Mouse (Mus musculus) activated CD4-positive, CD25-positive, alpha-beta regulatory T cell, adult 9 weeks (primary cell): Measurements from ENCODE around the gene Fam83g. TPM values are rescaled to one million over a fixed set of nuclear protein-coding genes. Genes with fewer than 3 reads are reported as not detected.

Experiments
- polyA plus RNA-seq: library from polyadenylated mRNA; unstranded; fragments of 100-300 nt; shearing (Covaris generic); gene quantifications from one replicate; pipeline ENCODE4 v1.2.1, GENCODE M21; 2017

Gene Fam83g
- 3.7 TPM for polyA plus RNA-seq

GRCm38 (mm10) chr11:61683907-61684731 lies at the start of gene Fam83g:
Gene Fam83g (plus strand): TSS chr11:61684091.

DNA sequence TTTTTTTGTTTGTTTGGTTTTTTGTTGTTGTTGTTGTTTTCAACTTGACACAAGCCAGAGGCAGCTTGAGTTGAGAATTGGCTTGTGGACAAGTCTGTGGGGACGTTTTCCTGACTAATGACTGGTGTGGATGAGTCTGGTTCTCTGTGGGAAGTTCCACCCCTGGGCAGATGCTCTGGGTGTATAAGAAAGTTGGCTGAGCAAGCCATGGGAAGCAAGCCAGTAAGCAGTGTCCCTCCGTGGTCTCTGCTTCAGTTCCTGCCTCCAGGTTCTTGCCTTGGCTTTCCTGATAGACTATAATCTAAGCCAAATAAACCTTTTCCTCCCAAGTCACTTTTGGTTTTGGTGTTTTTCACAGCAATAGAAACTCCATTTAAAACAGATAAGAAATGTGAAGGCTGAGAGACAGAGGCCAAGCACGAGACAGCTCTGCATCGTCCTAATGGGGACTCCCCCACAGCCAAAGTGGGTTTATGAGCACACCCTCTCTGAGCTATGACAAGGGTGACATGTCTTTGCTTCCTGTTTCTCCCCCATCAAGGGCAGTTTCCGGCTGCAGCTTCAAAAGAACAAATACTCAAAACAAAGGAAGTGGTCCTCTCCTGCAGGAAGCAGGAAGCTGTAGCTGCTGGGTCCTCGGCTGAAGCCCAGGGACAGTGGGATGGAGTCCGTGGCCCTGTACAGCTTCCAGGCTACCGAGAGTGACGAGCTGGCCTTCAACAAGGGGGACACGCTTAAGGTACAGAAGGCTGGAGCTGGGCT lies 31.0 kb upstream of the Fam83g start, which contains the start of gene Grap:
Gene Grap (plus strand): TSS at position 580 of the 762 bp plus-strand sequence.

DNA sequence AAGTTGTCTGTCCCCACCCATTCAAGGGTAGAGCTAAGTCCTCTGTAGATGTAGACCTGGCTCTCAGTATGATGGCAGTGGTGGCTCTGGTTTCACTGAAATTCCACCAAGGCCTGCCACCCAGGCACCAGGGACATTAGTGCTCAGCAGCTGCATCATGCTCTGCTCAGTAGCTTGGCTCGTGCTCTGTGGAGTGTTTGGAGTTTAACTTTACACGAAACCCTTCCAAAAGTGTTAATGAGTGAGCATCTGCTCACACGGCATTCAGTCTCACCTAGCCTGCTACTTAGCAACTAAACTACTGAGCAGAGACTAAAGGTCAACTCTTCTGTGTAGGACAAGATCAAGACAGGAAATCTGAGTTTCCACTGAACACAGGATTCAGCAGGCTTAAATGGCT lies 36.7 kb downstream of the Fam83g start, which contains the start of gene Slc5a10:
Gene Slc5a10 (minus strand): TSS at position 191 of the 400 bp plus-strand sequence.

Other genes starting within 250 kb of the Fam83g start
- not detected for gene Rnf112, start 230.0 kb upstream of the Fam83g start, polyA plus RNA-seq
- gene Mfap4, start 198.7 kb upstream of the Fam83g start, polyA plus RNA-seq: not detected
- gene Mapk7, start 189.7 kb upstream of the Fam83g start, polyA plus RNA-seq: 32.9 TPM
- 5.5 TPM for gene B9d1, start 178.9 kb upstream of the Fam83g start, polyA plus RNA-seq
- 0.42 TPM for gene Epn2, start 104.4 kb upstream of the Fam83g start, polyA plus RNA-seq
- gene Grap, start 30.8 kb upstream of the Fam83g start, polyA plus RNA-seq: 440 TPM
- gene Slc5a10, start 36.7 kb downstream of the Fam83g start, polyA plus RNA-seq: 0.22 TPM
- 34.7 TPM for gene Prpsap2, start 78.0 kb downstream of the Fam83g start, polyA plus RNA-seq
- gene Ulk2, start 171.0 kb downstream of the Fam83g start, polyA plus RNA-seq: 3.1 TPM
- gene Akap10, start 246.2 kb downstream of the Fam83g start, polyA plus RNA-seq: 56.9 TPM